Mouse (Mus musculus) embryonic facial prominence, embryonic 11.5 days (tissue): Measurements from ENCODE around the gene Chpf. TPM values are rescaled to one million over a fixed set of nuclear protein-coding genes. Genes with fewer than 3 reads are reported as not detected.

Experiments used
- ATAC-seq: fragments of 200-750 bp; cut with Nextera tagmentation; replicated peaks from 2 replicates; pipeline ENCODE4 v1.8.0; 2017; ENCODE audit warnings: low read depth; ENCODE audit not compliant: insufficient number of reproducible peaks, low FRiP score, low TSS enrichment
- DNase-seq: peaks from one replicate; pipeline ENCODE4 v3.0.0-alpha.2; 2015; ENCODE audit warnings: low spot score
- H3K27ac ChIP-seq: fragments of 300-500 bp; sonication (generic); replicated peaks from 2 replicates; pipeline ENCODE4 v1.5.1; 2014; ENCODE audit warnings: mild to moderate bottlenecking, low read depth, low read length, control low read depth
- H3K27me3 ChIP-seq: fragments of 300-500 bp; sonication (generic); 2 replicates; pipeline ENCODE4 v1.6.1; 2014; ENCODE audit warnings: mild to moderate bottlenecking, low read length, moderate library complexity, mixed read lengths; ENCODE audit not compliant: control insufficient read depth, insufficient read depth
- H3K36me3 ChIP-seq: fragments of 300-500 bp; sonication (generic); replicated peaks from 2 replicates; pipeline ENCODE4 v1.6.1; 2014; ENCODE audit warnings: low read depth, mild to moderate bottlenecking, low read length, moderate library complexity, mixed read lengths; ENCODE audit not compliant: control insufficient read depth, insufficient read depth
- H3K4me1 ChIP-seq: fragments of 300-500 bp; sonication (generic); 2 replicates; pipeline ENCODE4 v1.6.1; 2014; ENCODE audit warnings: low read length, mixed read lengths; ENCODE audit not compliant: control insufficient read depth, insufficient read depth
- H3K4me2 ChIP-seq: fragments of 300-500 bp; sonication (generic); 2 replicates; pipeline ENCODE4 v1.6.1; 2014; ENCODE audit warnings: low read depth, mild to moderate bottlenecking, control low read depth, low read length, moderate library complexity
- H3K4me3 ChIP-seq: fragments of 300-500 bp; sonication (generic); 2 replicates; pipeline ENCODE4 v1.5.1; 2014; ENCODE audit warnings: low read depth, low read length, control low read depth
- H3K9ac ChIP-seq: fragments of 300-500 bp; sonication (generic); replicated peaks from 2 replicates; pipeline ENCODE4 v1.6.1; 2014; ENCODE audit warnings: mild to moderate bottlenecking, control low read depth, low read length
- H3K9me3 ChIP-seq: fragments of 300-500 bp; sonication (generic); replicated peaks from 2 replicates; pipeline ENCODE4 v1.6.1; 2016; ENCODE audit warnings: mild to moderate bottlenecking, low read length, inconsistent platforms, mixed read lengths; ENCODE audit not compliant: control insufficient read depth
- WGBS: fragments of 180-500 bp; shearing (Covaris S2); extraction: QIAGEN DNeasy Blood & Tissue Kit; methylation state at CpG from one replicate; pipeline ENCODE4 v1.1.7; 2014; 5-methylcytosine and 5-hydroxymethylcytosine counted together
- polyA plus RNA-seq: library from polyadenylated mRNA; unstranded; fragments of >200 nt; fragmentation: Nextera tagmentation; extraction: Ambion mirVana; gene quantifications from 2 replicates; pipeline ENCODE4 v1.2.1, GENCODE M21; 2014

The Chpf gene
- polyA plus RNA-seq, 1 experiment from 2014 or later: 14.6 TPM

GRCm38 (mm10) chr1:75442171-75442570, 36.9 kb downstream of the Chpf start:
- no peaks in the 10 kb centered on the region for H3K36me3 ChIP-seq
- peaks cover 14% of the 10 kb centered on the region for H3K4me1 ChIP-seq
- H3K4me3 ChIP-seq: no peak overlapping the region
- H3K27me3 ChIP-seq: no peaks in the 10 kb centered on the region
- ATAC-seq (no peak), DNase-seq (no peak)
- WGBS: 82% methylated on average over 9 of the region's 9 CpGs
- no peak overlapping the region for H3K27ac ChIP-seq
- H3K9me3 ChIP-seq: no peaks in the 10 kb centered on the region
- no peak overlapping the region for H3K9ac ChIP-seq
- H3K4me2 ChIP-seq: no peak overlapping the region

GRCm38 (mm10) chr1:75441471-75441996, 37.6 kb downstream of the Chpf start:
- no peak overlapping the region for H3K9ac ChIP-seq
- H3K4me1 ChIP-seq: peaks cover 15% of the 10 kb centered on the region
- H3K9me3 ChIP-seq: no peaks in the 10 kb centered on the region
- H3K27ac ChIP-seq: no peak overlapping the region
- H3K4me3 ChIP-seq: no peak overlapping the region
- WGBS: 83% methylated on average over 15 of the region's 15 CpGs
- no peaks in the 10 kb centered on the region for H3K27me3 ChIP-seq
- ATAC-seq: no peak
- no peak overlapping the region for H3K4me2 ChIP-seq
- H3K36me3 ChIP-seq: no peaks in the 10 kb centered on the region
- DNase-seq: no peak

- Histone ChIP-seq H3K27me3 (no peaks in the 10 kb centered on the region), H3K9me3 (no peaks in the 10 kb centered on the region), H3K4me2 (no peak overlapping the region), H3K4me1 (peaks cover 15% of the 10 kb centered on the region), H3K9ac (no peak overlapping the region), H3K27ac (no peak overlapping the region), H3K36me3 (no peaks in the 10 kb centered on the region), H3K4me3 (no peak overlapping the region)
- DNase-seq: no peak
- WGBS: 96% methylated on average over 7 of the region's 7 CpGs
- no peak for ATAC-seq
Measured at GRCm38 (mm10) chr1:75440661-75441060, 38.4 kb downstream of the Chpf start.

- no peak overlapping the region for H3K4me2 ChIP-seq
- no peak overlapping the region for H3K27ac ChIP-seq
- DNase-seq: no peak
Measured at GRCm38 (mm10) chr1:75438782-75439181, 40.3 kb downstream of the Chpf start.

GRCm38 (mm10) chr1:75435475-75436328, 43.4 kb downstream of the Chpf start, which contains the start of gene Gmppa:
TSS of gene Gmppa (plus strand) at chr1:75435930.
- no peaks in the 10 kb centered on the region for H3K27me3 ChIP-seq
- no peaks in the 10 kb centered on the region for H3K36me3 ChIP-seq
- peak; percentile 80 for ATAC-seq
- H3K9ac ChIP-seq: peak within 1 kb of the TSS; percentile 67
- no peak within 1 kb of the TSS for H3K27ac ChIP-seq
- H3K4me2 ChIP-seq: peak within 1 kb of the TSS; percentile 36
- peaks cover 4% of the 10 kb centered on the region; the same call in 1 of the 2 replicates for H3K4me1 ChIP-seq
- H3K4me3 ChIP-seq: peak within 1 kb of the TSS; percentile 52
- no peaks in the 10 kb centered on the region for H3K9me3 ChIP-seq
- 5% methylated on average over 28 of the region's 28 CpGs for WGBS
- peak; percentile 95 for DNase-seq

More at GRCm38 (mm10) chr1:75438782-75439181, 40.3 kb downstream of the Chpf start:
- H3K36me3 ChIP-seq: no peaks in the 10 kb centered on the region
- H3K4me3 ChIP-seq: no peak overlapping the region
- H3K9ac ChIP-seq: no peak overlapping the region
- ATAC-seq: no peak
- no peaks in the 10 kb centered on the region for H3K9me3 ChIP-seq
- 83% methylated on average over 8 of the region's 9 CpGs for WGBS
- peaks cover 11% of the 10 kb centered on the region for H3K4me1 ChIP-seq
- no peaks in the 10 kb centered on the region for H3K27me3 ChIP-seq

- Histone ChIP-seq H3K36me3 (no peaks in the 10 kb centered on the region), H3K4me3 (no peak overlapping the region), H3K27ac (no peak overlapping the region), H3K9me3 (no peaks in the 10 kb centered on the region), H3K27me3 (peaks cover 21% of the 10 kb centered on the region), H3K4me2 (no peak overlapping the region), H3K4me1 (peaks cover 18% of the 10 kb centered on the region), H3K9ac (no peak overlapping the region)
- 27% methylated on average over 10 of the region's 10 CpGs for WGBS
- peak; percentile 89 for DNase-seq
- no peak for ATAC-seq
Measured at GRCm38 (mm10) chr1:75425796-75426471, 53.2 kb downstream of the Chpf start.
